Mouse (Mus musculus) v-Abl transformed pro-B cells (cell line): ENCODE measurements around the gene Nt5e.

Experiments
- in situ Hi-C, 2 experiments: fragments of 400-800 bp; cut with MboI; formaldehyde crosslinking; loops; one replicate each; pipeline ENCODE4 v1.15.1; 2025; ENCODE audit not compliant: unreplicated experiment in 2 of 2

The Nt5e gene

GRCm38 (mm10) chr9:88342701-88343100, 15.7 kb downstream of the Nt5e start:
- in situ Hi-C loops = no loop called here

DNA sequence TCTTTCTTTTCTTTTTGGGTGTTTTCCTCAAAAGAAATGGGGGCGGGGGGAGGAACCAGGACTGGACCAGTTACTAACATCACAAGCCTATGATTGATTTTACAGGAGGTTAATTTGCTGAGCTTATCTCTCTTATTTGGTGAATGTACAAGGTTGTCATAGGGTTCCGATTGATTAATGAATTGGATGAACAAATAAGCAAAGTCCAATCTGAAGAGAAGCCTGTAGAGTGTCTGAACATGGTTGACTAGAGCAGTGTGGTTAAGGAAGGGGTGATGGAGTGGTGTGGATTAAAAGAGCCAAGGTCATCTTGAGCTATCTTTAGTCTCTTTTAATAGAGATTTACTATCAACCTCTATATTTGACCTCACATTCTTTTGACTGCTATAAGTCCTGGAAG, 17.4 kb downstream of the Nt5e start:
- in situ Hi-C loops = no loop called here

- in situ Hi-C loops = no loop called here
Observed at GRCm38 (mm10) chr9:88346857-88347256, 19.9 kb downstream of the Nt5e start.

DNA sequence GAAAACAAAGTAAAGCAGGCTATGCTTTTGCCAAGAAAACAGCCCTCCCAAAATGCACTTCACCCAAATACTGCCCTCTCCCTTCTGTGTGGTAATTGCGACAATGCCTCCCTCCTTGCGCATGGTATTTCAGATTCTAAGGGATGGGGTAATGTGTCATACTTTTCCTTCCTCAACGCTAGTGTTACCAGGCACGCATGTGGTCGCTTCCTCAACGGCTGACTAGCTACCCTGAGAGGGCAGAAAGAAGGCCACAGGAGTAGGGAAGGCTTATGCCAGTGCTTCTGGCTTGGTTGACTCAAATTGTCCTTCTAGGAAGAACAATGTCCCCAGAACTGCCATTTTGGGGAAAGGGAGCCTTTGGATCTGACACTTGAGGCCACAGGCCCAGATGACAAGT, 21.6 kb downstream of the Nt5e start:
- in situ Hi-C loops = no loop called here

GRCm38 (mm10) chr9:88350317-88350716, 23.3 kb downstream of the Nt5e start:
- in situ Hi-C loops = no loop called here

- in situ Hi-C loops = no loop called here
Observed at GRCm38 (mm10) chr9:88351163-88351562, 24.2 kb downstream of the Nt5e start.

DNA sequence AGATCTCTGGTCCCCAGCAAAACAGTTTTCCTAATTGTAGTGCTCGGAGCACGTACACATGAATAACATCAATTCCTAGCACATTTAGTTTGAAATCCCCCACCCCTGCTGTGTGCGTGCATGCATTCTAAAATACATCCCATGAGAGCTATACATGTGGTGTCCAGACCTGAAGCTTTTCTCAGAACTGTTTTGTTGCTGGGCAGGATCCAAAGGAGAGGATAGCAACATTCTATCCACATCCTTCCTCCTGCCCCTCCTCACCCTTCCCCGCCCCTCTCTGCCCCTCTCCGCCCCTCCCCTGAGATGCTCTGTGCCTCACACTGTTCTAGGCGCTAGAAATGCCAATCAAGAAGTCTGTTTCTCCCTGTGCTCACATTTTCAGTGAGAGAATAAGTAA, 25.7 kb downstream of the Nt5e start:
- in situ Hi-C loops = no loop called here

DNA sequence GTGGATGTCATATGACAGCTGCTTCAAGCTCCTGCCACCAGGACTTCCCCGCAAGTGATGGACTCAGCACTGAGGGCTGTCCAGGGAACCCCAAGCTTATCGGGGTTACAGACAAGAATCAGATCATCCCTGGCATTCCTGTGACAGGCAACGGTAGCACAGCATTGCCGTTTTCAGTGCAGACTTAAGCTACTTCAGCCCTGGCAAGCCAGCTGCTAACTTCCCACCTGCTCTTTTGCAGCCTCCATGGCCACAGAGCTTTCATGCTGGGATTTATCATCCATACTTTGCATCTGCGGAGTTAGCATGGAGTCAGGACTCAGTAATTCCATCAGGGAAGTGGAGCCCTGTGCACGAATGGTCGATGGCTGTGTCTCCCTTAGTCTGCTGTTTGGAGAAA, 26.5 kb downstream of the Nt5e start:
- in situ Hi-C loops = no loop called here

DNA sequence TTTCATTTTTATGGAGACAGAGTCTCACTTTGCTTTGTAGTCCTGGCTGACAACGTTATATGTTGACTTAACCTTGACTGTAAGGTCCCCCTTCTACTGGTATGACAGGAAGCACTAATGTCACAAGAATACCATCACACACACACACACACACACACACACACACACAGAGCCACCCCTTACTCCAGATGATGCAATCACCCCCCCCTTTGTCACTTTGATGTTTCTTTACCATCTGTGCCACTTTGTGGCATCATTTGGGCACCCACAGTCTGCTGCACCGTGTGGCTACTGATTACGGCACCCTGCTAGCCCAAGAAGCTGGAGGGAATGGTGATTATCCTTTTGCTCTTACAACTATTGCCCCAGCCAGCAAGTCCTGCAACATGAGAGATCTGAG, 30.2 kb downstream of the Nt5e start:
- in situ Hi-C loops = no loop called here

DNA sequence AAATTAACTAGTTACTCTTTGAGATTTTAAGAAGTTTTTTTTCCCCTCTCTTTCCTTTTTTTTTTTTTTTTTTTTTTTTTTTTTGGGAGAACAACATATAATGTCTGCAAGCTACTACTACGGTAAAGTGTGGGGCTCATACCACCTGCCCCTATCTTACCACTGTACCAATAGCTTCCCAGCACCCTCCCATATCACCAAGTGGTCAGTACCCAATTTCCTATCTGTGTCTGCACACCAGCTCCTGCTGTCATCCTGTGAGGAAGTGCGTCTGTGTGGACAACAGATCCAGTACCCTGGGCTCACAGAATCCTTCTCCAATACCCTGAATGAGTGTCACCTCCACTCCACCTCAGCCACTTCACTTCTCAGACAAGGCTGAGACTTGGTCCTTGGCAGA, 32.1 kb downstream of the Nt5e start:
- in situ Hi-C loops = no loop called here

GRCm38 (mm10) chr9:88361211-88361909, 34.4 kb downstream of the Nt5e start:
- in situ Hi-C loops = loop anchor here in 1 of 2 experiments (10.0 kb wide), 1 partner anchor 117 kb away; no protein-coding TSS in a partner anchor

DNA sequence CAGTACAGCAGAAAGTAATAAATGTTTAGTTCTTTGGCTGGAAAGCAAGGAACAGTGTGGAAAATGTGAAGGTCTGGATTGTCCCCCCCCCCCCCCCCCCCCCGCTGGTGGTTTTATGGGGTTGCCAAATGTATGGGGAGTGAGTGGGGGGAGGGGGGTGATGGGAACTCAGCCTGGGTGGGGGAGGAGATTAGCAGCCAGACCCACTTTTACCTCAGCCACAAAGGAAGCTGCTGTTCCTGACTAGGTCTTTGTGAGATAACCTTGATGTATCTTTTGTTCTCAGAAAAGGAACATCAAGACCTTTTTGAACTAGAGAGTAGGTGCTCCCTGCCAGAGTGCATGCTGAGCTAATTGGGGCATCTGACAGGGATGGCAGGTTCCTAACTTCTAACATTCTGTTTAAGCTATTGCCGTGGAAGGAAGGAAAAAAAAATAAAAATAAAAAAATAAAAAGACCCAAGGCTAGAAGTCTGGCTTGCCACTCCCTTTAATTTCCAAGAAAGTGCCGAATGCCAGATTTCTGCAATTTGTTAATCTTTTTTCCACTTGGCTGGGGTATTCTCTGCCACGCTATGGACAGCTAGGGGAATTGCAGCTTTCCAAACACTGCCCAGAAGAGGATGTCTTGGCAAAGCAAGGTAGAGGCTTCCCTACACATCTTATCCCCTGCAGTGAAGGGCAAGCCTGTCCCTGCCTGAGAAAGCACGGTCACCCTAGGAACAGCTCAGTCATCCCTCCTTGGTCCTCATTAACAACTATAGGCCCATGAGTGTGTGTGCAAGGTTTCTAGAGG, 35.3 kb downstream of the Nt5e start:
- in situ Hi-C loops = loop anchor here in 1 of 2 experiments (10.0 kb wide), 1 partner anchor 117 kb away; no protein-coding TSS in a partner anchor

GRCm38 (mm10) chr9:88363102-88363501, 36.1 kb downstream of the Nt5e start:
- in situ Hi-C loops = loop anchor here in 1 of 2 experiments (10.0 kb wide), 1 partner anchor 118 kb away; no protein-coding TSS in a partner anchor

GRCm38 (mm10) chr9:88366308-88366707, 39.3 kb downstream of the Nt5e start:
- in situ Hi-C loops = loop anchor here in 1 of 2 experiments (10.0 kb wide), 1 partner anchor 122 kb away; no protein-coding TSS in a partner anchor

GRCm38 (mm10) chr9:88366819-88367218, 39.8 kb downstream of the Nt5e start:
- in situ Hi-C loops = loop anchor here in 1 of 2 experiments (10.0 kb wide), 1 partner anchor 122 kb away; no protein-coding TSS in a partner anchor

DNA sequence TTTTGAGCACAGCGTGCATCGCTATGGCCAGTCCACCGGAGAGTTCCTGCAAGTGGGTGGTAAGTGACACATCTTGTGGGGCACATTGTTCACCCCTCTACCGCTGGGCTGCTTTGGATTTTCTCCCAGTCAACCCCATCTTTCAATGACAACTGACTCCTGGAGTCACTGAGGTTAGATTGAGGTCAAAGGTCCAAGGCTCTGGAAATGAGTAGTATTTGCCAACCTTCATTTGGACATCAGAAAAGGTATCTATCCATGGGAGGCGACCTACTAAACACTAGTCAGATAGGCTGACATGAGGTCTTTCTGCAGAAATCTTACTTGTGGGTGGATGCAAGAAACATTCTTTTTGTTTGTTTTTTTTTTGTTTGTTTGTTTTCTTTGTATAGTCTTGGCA, 40.3 kb downstream of the Nt5e start:
- in situ Hi-C loops = loop anchor here in 1 of 2 experiments (10.0 kb wide), 1 partner anchor 123 kb away; no protein-coding TSS in a partner anchor

DNA sequence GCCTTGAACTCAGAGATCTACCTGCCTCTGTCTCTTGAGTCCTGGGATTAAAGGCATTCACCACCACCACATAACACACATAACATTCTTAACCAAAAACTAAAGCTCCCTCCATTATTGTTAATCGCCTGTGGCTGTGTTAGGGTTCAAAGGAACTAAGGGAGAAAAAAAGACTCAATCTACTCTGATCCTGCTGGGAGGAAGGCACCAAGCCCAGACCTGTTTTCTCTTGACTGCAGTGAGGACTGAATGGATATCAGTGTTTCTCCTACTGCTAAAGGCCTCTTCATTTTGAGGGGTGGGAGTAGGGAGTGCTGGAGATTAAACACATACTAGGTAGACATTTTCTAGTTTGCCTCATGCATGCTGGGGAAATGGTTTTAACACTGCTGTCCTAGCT, 40.8 kb downstream of the Nt5e start:
- in situ Hi-C loops = loop anchor here in 1 of 2 experiments (10.0 kb wide), 1 partner anchor 123 kb away; no protein-coding TSS in a partner anchor

GRCm38 (mm10) chr9:88368476-88368875, 41.5 kb downstream of the Nt5e start:
- in situ Hi-C loops = loop anchor here in 1 of 2 experiments (10.0 kb wide), 1 partner anchor 124 kb away; no protein-coding TSS in a partner anchor

DNA sequence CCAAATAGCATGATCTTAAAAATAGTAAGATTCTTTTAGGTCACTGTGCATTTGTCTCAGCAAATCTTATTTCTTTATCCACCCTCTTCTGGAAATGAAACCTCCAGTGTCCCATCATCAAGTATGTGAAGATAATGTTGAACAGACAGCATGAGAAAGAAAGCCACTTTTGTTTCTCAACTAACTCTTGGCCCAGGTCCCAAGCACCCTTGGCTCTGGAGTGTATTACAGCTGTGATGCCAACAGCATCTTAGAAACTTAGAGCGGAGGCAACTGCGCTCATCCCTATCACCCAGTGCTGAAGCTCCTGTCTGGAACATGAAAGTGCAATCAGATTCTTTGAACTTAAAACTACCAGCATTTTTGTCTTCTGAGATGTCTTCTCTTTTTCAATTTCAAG, 42.7 kb downstream of the Nt5e start:
- in situ Hi-C loops = loop anchor here in 1 of 2 experiments (10.0 kb wide), 2 partner anchors 105 to 125 kb away; no protein-coding TSS in a partner anchor

- in situ Hi-C loops = loop anchor here in 1 of 2 experiments (10.0 kb wide), 1 partner anchor 106 kb away; no protein-coding TSS in a partner anchor
Observed at GRCm38 (mm10) chr9:88371201-88371600, 44.2 kb downstream of the Nt5e start.

DNA sequence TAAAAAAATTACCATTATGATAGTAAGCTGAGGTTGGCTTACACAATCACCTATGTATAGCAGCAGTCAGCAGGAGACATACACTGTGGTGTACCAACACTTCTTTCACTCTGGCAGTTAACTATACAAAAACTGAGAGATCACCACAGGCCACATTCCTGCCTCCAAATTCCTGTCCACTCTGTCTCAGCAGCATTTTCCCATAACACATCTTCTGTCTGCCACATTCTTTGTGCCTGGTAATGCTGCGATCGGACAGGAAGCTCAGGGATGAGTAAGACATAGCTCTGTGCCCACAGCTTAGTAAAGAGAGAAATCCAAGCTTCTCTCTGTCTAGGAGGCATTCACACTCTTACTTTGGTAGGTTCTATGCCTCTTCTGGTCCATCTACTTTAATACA, 46.0 kb downstream of the Nt5e start:
- in situ Hi-C loops = loop anchor here in 1 of 2 experiments (10.0 kb wide), 1 partner anchor 108 kb away; no protein-coding TSS in a partner anchor
